Mouse (Mus musculus): Measurements from ENCODE around the gene Dennd5a. TPM values are rescaled to one million over a fixed set of nuclear protein-coding genes. Genes with fewer than 3 reads are reported as not detected.

Dennd5a gene
- total and polyA plus RNA-seq, 3 experiments: 33.1 to 78.8 (median 64.4) TPM

DNA sequence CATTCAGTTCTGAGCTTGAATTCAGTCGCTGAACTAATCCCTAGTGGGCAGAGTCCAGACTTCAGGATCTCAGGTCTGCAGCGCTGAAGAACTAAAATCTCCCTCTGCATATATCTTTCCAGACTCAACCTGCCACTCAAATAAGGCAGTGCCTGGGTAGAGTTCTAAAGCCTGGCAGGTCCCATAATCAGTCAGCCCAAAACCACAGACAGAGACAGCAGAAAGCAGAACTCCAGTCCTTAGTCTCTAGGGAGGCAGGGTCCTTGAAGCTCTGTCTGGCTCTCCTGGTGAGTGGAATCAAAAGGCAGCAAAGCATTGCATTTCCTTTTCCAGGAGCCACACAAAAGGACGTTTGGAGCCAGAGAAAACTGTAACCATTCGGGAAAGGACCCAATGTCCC, 96.7 kb downstream of the Dennd5a start:
- H3K36me3 ChIP-seq (ENCODE audit: control insufficient read depth in 1 of 2, insufficient read depth in 2 of 2, low read length in 2 of 2): peaks cover 0 to 12% of the 10 kb centered on the region in 2 experiments; a peak in 2 of 4 replicates
- no peak overlapping the region for H3K27ac ChIP-seq (ENCODE audit: control insufficient read depth, low read depth, low read length)
- H3K9ac ChIP-seq (ENCODE audit: control insufficient read depth, low read depth, low read length, poor library complexity, severe bottlenecking): no peak overlapping the region
- H3K27me3 ChIP-seq (ENCODE audit: control insufficient read depth in 1 of 2, insufficient read depth in 2 of 2, low read length in 2 of 2): peaks cover 17 to 24% of the 10 kb centered on the region in 2 experiments
- H3K4me1 ChIP-seq (ENCODE audit: control insufficient read depth in 1 of 2, insufficient read depth in 2 of 2, low read length in 2 of 2): peaks cover 7 to 16% of the 10 kb centered on the region in 2 experiments
- peak; percentile 76 for DNase-seq (ENCODE audit: low read depth, low spot score)
- H3K4me3 ChIP-seq (ENCODE audit: control insufficient read depth in 1 of 2, insufficient read depth in 1 of 2, low read depth in 2 of 2, low read length in 2 of 2): no peak overlapping the region
- TF ChIP-seq E2F4 (IDR thresholded peaks at IDR 0.05; ENCODE audit: borderline replicate concordance, low read depth, low read length) (no peak), EP300 (IDR thresholded peaks at IDR 0.05; ENCODE audit: low read depth in 1 of 2, low read length in 2 of 2) (peak in 1 of 2 experiments; percentile 33; a peak in 1 of 4 replicates)
- no peaks in the 10 kb centered on the region for H3K79me2 ChIP-seq (ENCODE audit: control insufficient read depth, insufficient read depth, low read length, poor library complexity)
- H3K9me3 ChIP-seq (replicated peaks; ENCODE audit: insufficient read depth, low read length): no peaks in the 10 kb centered on the region

DNA sequence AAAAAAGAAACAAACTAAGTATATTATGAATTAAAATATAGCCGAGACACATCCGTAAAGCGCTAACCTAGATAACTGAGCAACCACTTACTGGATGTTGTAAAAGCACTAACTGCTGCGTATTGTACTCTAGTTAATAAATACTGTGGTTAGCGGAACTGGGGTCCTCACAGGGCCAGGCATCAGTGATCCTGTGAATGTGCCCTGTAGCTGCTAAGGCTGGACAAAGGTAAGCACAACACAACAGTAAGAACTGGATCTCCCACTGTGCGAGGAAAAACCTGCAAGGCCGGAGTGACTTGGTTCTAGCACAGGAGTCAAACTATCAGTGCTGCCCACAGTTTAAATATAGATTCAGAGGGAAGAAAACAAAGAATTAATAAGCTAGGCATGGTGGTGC, 100.1 kb downstream of the Dennd5a start:
- no peak overlapping the region for H3K4me3 ChIP-seq (ENCODE audit: control insufficient read depth in 1 of 2, insufficient read depth in 1 of 2, low read depth in 2 of 2, low read length in 2 of 2)
- peaks cover 7 to 24% of the 10 kb centered on the region in 2 experiments for H3K4me1 ChIP-seq (ENCODE audit: control insufficient read depth in 1 of 2, insufficient read depth in 2 of 2, low read length in 2 of 2)
- TF ChIP-seq MAX (IDR thresholded peaks at IDR 0.05; ENCODE audit: low read length) (no peak), GATA1 (IDR thresholded peaks at IDR 0.05; ENCODE audit: low read depth, low read length) (no peak), TCF12 (IDR thresholded peaks at IDR 0.05; ENCODE audit: low read depth, low read length) (no peak), POLR2AphosphoS5 (IDR thresholded peaks at IDR 0.05; ENCODE audit: borderline replicate concordance, low read depth, low read length) (no peak), RAD21 (IDR thresholded peaks at IDR 0.05; ENCODE audit: low read depth, low read length) (no peak), JUND (IDR thresholded peaks at IDR 0.05; ENCODE audit: low read depth, low read length) (no peak), ELF1 (IDR thresholded peaks at IDR 0.05; ENCODE audit: low read depth, low read length) (no peak), UBTF (IDR thresholded peaks at IDR 0.05; ENCODE audit: borderline replicate concordance, insufficient read depth, low read depth, low read length) (no peak), USF1 (IDR thresholded peaks at IDR 0.05; ENCODE audit: low read depth, low read length) (no peak), NELFE (IDR thresholded peaks at IDR 0.05; ENCODE audit: low read depth, low read length) (no peak), TAL1 (IDR thresholded peaks at IDR 0.05; ENCODE audit: low read length) (no peak), ZKSCAN1 (IDR thresholded peaks at IDR 0.05; ENCODE audit: low read depth, low read length) (no peak), SMC3 (IDR thresholded peaks at IDR 0.05; ENCODE audit: low read depth, low read length) (no peak), E2F4 (IDR thresholded peaks at IDR 0.05; ENCODE audit: borderline replicate concordance, low read depth, low read length) (no peak), MAFK (IDR thresholded peaks at IDR 0.05; ENCODE audit: borderline replicate concordance, low read depth, low read length) (no peak), MAZ (IDR thresholded peaks at IDR 0.05; ENCODE audit: low read depth, low read length) (no peak), ZMIZ1 (IDR thresholded peaks at IDR 0.05; ENCODE audit: low read depth, low read length) (no peak), CHD1 (IDR thresholded peaks at IDR 0.05; ENCODE audit: low read depth, low read length) (no peak), CTCF (IDR thresholded peaks at IDR 0.05 in 2 of 3, conservative IDR thresholded peaks at IDR 0.05 in 1 of 3; ENCODE audit: control insufficient read depth in 1 of 3, insufficient read depth in 1 of 3, low read depth in 2 of 3, low read length in 3 of 3, poor library complexity in 1 of 3, severe bottlenecking in 1 of 3) (no peak)
- H3K27me3 ChIP-seq (ENCODE audit: control insufficient read depth in 1 of 2, insufficient read depth in 2 of 2, low read length in 2 of 2): peaks cover 9% of the 10 kb centered on the region in 2 experiments
- H3K9me3 ChIP-seq (replicated peaks; ENCODE audit: insufficient read depth, low read length): no peaks in the 10 kb centered on the region
- no peaks in the 10 kb centered on the region for H3K79me2 ChIP-seq (ENCODE audit: control insufficient read depth, insufficient read depth, low read length, poor library complexity)
- H3K27ac ChIP-seq (ENCODE audit: control insufficient read depth, low read depth, low read length): no peak overlapping the region
- H3K36me3 ChIP-seq (ENCODE audit: control insufficient read depth in 1 of 2, insufficient read depth in 2 of 2, low read length in 2 of 2): peaks cover 0 to 12% of the 10 kb centered on the region in 2 experiments; a peak in 2 of 4 replicates
- DNase-seq (ENCODE audit: low read depth, low spot score): no peak
- H3K9ac ChIP-seq (ENCODE audit: control insufficient read depth, low read depth, low read length, poor library complexity, severe bottlenecking): no peak overlapping the region
